ENCODE assay signal across 8 mouse cellular contexts in the genomic region with DNA sequence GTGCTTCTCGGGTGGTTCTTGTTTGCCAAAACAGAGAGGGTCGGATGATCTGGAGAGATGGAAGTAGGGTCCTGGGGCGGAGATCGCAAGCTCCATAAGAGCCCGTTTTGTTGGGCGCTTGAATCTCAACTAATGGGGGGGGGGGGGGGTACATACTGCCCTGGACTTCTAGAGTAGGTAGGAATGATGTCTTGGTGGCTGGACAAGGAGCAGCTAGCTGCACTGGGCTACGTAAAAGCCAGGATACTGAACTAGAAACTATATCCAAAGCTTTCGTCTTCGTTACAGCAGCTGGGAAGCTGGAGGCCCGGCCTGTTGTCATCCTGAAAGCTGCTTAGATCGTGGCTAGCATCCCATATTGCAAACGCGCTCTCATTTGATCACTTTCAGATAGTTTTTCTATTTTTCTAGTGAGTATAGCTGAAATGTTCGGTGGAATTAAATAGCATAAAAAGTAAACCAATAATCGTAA. TPM values are rescaled to one million over a fixed set of nuclear protein-coding genes. Genes with fewer than 3 reads are reported as not detected.
A peak's percentile ranks its signal among the peaks of the same experiment; 100 is the strongest.
DNase-seq lines count a peak whose midpoint lies in the region; ATAC-seq and TF ChIP-seq lines count a peak whose summit lies in the region.

No protein-coding gene starts in this region.

- no peak for TF ChIP-seq POLR2A in testis, adult 2 months (IDR thresholded peaks at IDR 0.05; ENCODE audit: control insufficient read depth, low read depth, low read length)

- H3K4me1 ChIP-seq in testis, adult 2 months (ENCODE audit: control insufficient read depth, insufficient read depth, low read length): no peaks in the 10 kb centered on the region
- peaks cover 13% of the 10 kb centered on the region for H3K4me1 ChIP-seq in limb, embryonic 10.5 days
- peaks cover 26% of the 10 kb centered on the region for H3K4me1 ChIP-seq in neural tube, embryonic 13.5 days (replicated peaks)

- H3K27ac ChIP-seq in testis, adult 2 months (ENCODE audit: control insufficient read depth, insufficient read depth, low read depth, low read length): peak overlapping the region; percentile 40
- peak overlapping the region; percentile 94 for H3K27ac ChIP-seq in limb, embryonic 10.5 days
- peak overlapping the region; percentile 71 for H3K27ac ChIP-seq in neural tube, embryonic 13.5 days (replicated peaks)

- no peaks in the 10 kb centered on the region for H3K9me3 ChIP-seq in limb, embryonic 10.5 days (replicated peaks)
- no peaks in the 10 kb centered on the region for H3K9me3 ChIP-seq in neural tube, embryonic 13.5 days

- peak overlapping the region; percentile 94 for H3K4me3 ChIP-seq in testis, adult 2 months (ENCODE audit: control insufficient read depth, low read depth, low read length)
- H3K4me3 ChIP-seq in limb, embryonic 10.5 days: peak overlapping the region; percentile 81
- peak overlapping the region; percentile 69 for H3K4me3 ChIP-seq in neural tube, embryonic 13.5 days

- WGBS in limb, embryonic 10.5 days: 2% methylated on average over 15 of the region's 15 CpGs
- WGBS in neural tube, embryonic 13.5 days: 2% methylated on average over 15 of the region's 15 CpGs

- no peaks in the 10 kb centered on the region for H3K27me3 ChIP-seq in testis, adult 2 months (ENCODE audit: control insufficient read depth, insufficient read depth, low read length)
- H3K27me3 ChIP-seq in limb, embryonic 10.5 days (ENCODE audit: low read depth, poor library complexity, severe bottlenecking): no peaks in the 10 kb centered on the region
- H3K27me3 ChIP-seq in neural tube, embryonic 13.5 days: no peaks in the 10 kb centered on the region

- peak overlapping the region; percentile 54 for H3K4me2 ChIP-seq in neural tube, embryonic 13.5 days

- no peak for TF ChIP-seq CTCF in testis, adult 2 months (IDR thresholded peaks at IDR 0.05; ENCODE audit: control insufficient read depth, insufficient read depth, insufficient replicate concordance, low read depth, low read length)

- H3K9ac ChIP-seq in neural tube, embryonic 13.5 days: peak overlapping the region; percentile 82

- ATAC-seq in frontal cortex, adult (ENCODE audit: low TSS enrichment): peak; percentile 42
- ATAC-seq in neural tube, embryonic 13.5 days (ENCODE audit: low read depth): peak; percentile 70

- no peak for DNase-seq in frontal cortex, postnatal 36 days (ENCODE audit: low spot score in 2 of 2)
- DNase-seq in testis, postnatal 10 days (ENCODE audit: low spot score): no peak
- DNase-seq in limb, embryonic 10.5 days (ENCODE audit: low spot score): no peak
- no peak for DNase-seq in adrenal gland, adult 2 months
- no peak for DNase-seq in layer of hippocampus, adult 11-12 months (ENCODE audit: low spot score)

- H3K36me3 ChIP-seq in testis, adult 2 months (ENCODE audit: control insufficient read depth, insufficient read depth, low read length): no peaks in the 10 kb centered on the region
- H3K36me3 ChIP-seq in limb, embryonic 10.5 days: peaks cover 31% of the 10 kb centered on the region
- H3K36me3 ChIP-seq in neural tube, embryonic 13.5 days: peaks cover 23% of the 10 kb centered on the region

RNA-seq across cellular contexts. Expression of a gene that starts 0.4 kb away (rescaled TPM):
- 4.7 and 5.2 TPM in 2 replicates for polyA plus RNA-seq in testis, adult 2 months (2012; rRNA removed)
- 52.7 and 54.0 TPM in 2 replicates for polyA plus RNA-seq in limb, embryonic 10.5 days (2016; fragmentation: Nextera tagmentation; extraction: Ambion mirVana)
- 49.5 and 50.1 TPM in 2 replicates for polyA plus RNA-seq in neural tube, embryonic 13.5 days (2015; fragmentation: Nextera tagmentation; extraction: Ambion mirVana)
- total RNA-seq in adrenal gland, adult 2 months (2021): 10 to 100 TPM; 51.0 to 58.7 TPM
- 1.1 and 1.3 TPM in 2 replicates for polyA plus RNA-seq in adrenal gland, adult 2 months (2012; rRNA removed)

RNA-seq across cellular contexts. Expression of a gene that starts 0.4 kb away (rescaled TPM):
- 68.3 and 83.1 TPM in 2 replicates for polyA plus RNA-seq in testis, adult 2 months (2012; rRNA removed)
- polyA plus RNA-seq in limb, embryonic 10.5 days (2016; fragmentation: Nextera tagmentation; extraction: Ambion mirVana): 257 and 263 TPM in 2 replicates
- polyA plus RNA-seq in neural tube, embryonic 13.5 days (2015; fragmentation: Nextera tagmentation; extraction: Ambion mirVana): 199 and 276 TPM in 2 replicates
- total RNA-seq in adrenal gland, adult 2 months (2021): 100 to 1,000 TPM; 601 to 696 TPM
- 99.4 and 128 TPM in 2 replicates for polyA plus RNA-seq in adrenal gland, adult 2 months (2012; rRNA removed)

RNA-seq across cellular contexts. Expression of a gene that starts 13.3 kb away (rescaled TPM):
- polyA plus RNA-seq in testis, adult 2 months (2012; rRNA removed): 0.06 and 0.08 TPM in 2 replicates
- polyA plus RNA-seq in limb, embryonic 10.5 days (2016; fragmentation: Nextera tagmentation; extraction: Ambion mirVana): not detected in 2 replicates
- not detected in 2 replicates for polyA plus RNA-seq in neural tube, embryonic 13.5 days (2015; fragmentation: Nextera tagmentation; extraction: Ambion mirVana)
- under 1 TPM; 0.17 to 0.79 TPM for total RNA-seq in adrenal gland, adult 2 months (2021)
- polyA plus RNA-seq in adrenal gland, adult 2 months (2012; rRNA removed): 0.44 and 0.49 TPM in 2 replicates

RNA-seq across cellular contexts. Expression of a gene that starts 33.1 kb away (rescaled TPM):
- 37.6 and 40.7 TPM in 2 replicates for polyA plus RNA-seq in testis, adult 2 months (2012; rRNA removed)
- 134 and 136 TPM in 2 replicates for polyA plus RNA-seq in limb, embryonic 10.5 days (2016; fragmentation: Nextera tagmentation; extraction: Ambion mirVana)
- 108 and 109 TPM in 2 replicates for polyA plus RNA-seq in neural tube, embryonic 13.5 days (2015; fragmentation: Nextera tagmentation; extraction: Ambion mirVana)
- 100 to 1,000 TPM; 143 to 150 TPM for total RNA-seq in adrenal gland, adult 2 months (2021)
- polyA plus RNA-seq in adrenal gland, adult 2 months (2012; rRNA removed): 83.4 and 84.4 TPM in 2 replicates

RNA-seq across cellular contexts. Expression of a gene that starts 40.2 kb away (rescaled TPM):
- 2.2 and 2.3 TPM in 2 replicates for polyA plus RNA-seq in testis, adult 2 months (2012; rRNA removed)
- 5.0 and 5.9 TPM in 2 replicates for polyA plus RNA-seq in limb, embryonic 10.5 days (2016; fragmentation: Nextera tagmentation; extraction: Ambion mirVana)
- polyA plus RNA-seq in neural tube, embryonic 13.5 days (2015; fragmentation: Nextera tagmentation; extraction: Ambion mirVana): 5.8 and 6.2 TPM in 2 replicates
- total RNA-seq in adrenal gland, adult 2 months (2021): 1 to 10 TPM; 2.9 to 4.0 TPM
- polyA plus RNA-seq in adrenal gland, adult 2 months (2012; rRNA removed): 0.08 and 0.10 TPM in 2 replicates

Comparison
In these comparisons a context has a peak if more than half of its experiments do, and no peak if none do; other contexts are left out.
1. H3K27ac ChIP-seq: peak in every context shown above with its lines; median percentile 94 in limb, embryonic 10.5 days; 71 in neural tube, embryonic 13.5 days; 40 in testis, adult 2 months.